25 mouse cellular contexts compared by ENCODE assay signal in the genomic region with DNA sequence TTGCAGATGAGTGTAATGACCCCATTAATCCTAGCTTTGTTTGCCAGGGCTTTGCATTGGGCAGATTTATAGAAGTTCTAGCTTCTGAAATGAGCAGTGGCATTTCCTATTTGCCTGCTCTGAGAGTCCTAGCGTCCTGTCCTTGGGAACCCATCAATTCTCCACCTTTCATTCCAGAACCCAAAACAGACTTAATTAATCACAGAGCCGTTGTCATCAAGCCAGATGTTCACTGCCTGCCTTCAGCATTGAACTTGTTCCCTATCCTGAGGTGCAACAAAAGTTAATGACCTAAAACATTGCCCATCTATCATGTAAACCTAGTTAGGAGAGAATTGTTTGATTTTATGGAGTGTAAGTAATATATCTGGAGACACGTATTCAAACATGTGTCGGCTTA.
DNase-seq lines count a peak whose midpoint lies in the region; ATAC-seq lines count a peak whose summit lies in the region.
"Had no signal": no experiment of that assay in that cellular context is flagged by ENCODE, and none has a peak within 500 bp of the region (broad histone marks: within the 10 kb centered on the region; RNA-seq: fewer than 3 reads in every experiment).

No protein-coding gene starts in this region.

- no peaks in the 10 kb centered on the region for H3K9me3 ChIP-seq in neural tube, embryonic 14.5 days (ENCODE audit: control insufficient read depth, low read length)
- H3K9me3 ChIP-seq: embryonic facial prominence, embryonic 13.5 days; hindbrain, embryonic 10.5 days; midbrain, embryonic 12.5 days; neural tube, embryonic 12.5 days had no signal

- peak; percentile 35 for DNase-seq in embryo, embryonic 10 days (ENCODE audit: low spot score)
- no peak for DNase-seq in embryo, embryonic 9.5 days (ENCODE audit: extremely low spot score)
- DNase-seq in kidney, postnatal 14 days: peak; percentile 7
- no peak for DNase-seq in kidney, postnatal 10 days
- no peak for DNase-seq in neural tube, embryonic 10.5 days (ENCODE audit: extremely low spot score, low spot score)
- DNase-seq in heart, postnatal 25 days (ENCODE audit: low spot score): no peak
- DNase-seq: cerebellum, adult 11 months; cerebellum, adult 9-11 months; gastrocnemius, postnatal 14 days; heart, adult 11 months; layer of hippocampus, adult 9-11 months; lung, adult 18-20 months; lung, postnatal 10 days; thymus, postnatal 25 days had no signal

- H3K4me3 ChIP-seq in neural tube, embryonic 14.5 days (ENCODE audit: low read depth, low read length): no peak overlapping the region
- H3K4me3 ChIP-seq: embryonic facial prominence, embryonic 13.5 days; hindbrain, embryonic 10.5 days; left cerebral cortex, adult 2 months; midbrain, embryonic 12.5 days; neural tube, embryonic 12.5 days had no signal

- WGBS in neural tube, embryonic 14.5 days: 29% methylated on average over 4 of the region's 4 CpGs

- ATAC-seq in neural tube, embryonic 14.5 days (ENCODE audit: low read depth): peak; percentile 51; the same call in 1 of the 2 replicates
- no peak for ATAC-seq in megakaryocyte, adult 5-6 weeks (ENCODE audit: poor library complexity, severe bottlenecking)
- ATAC-seq: forebrain, embryonic 14.5 days; hindbrain, embryonic 16.5 days; intestine, embryonic 16.5 days had no signal

- no peak overlapping the region for H3K4me2 ChIP-seq in neural tube, embryonic 14.5 days (ENCODE audit: low read depth, low read length)
- H3K4me2 ChIP-seq: embryonic facial prominence, embryonic 13.5 days; heart, embryonic 11.5 days; midbrain, embryonic 12.5 days; neural tube, embryonic 12.5 days had no signal

- H3K27ac ChIP-seq in neural tube, embryonic 14.5 days (ENCODE audit: low read depth, low read length): no peak overlapping the region
- H3K27ac ChIP-seq: embryonic facial prominence, embryonic 13.5 days; hindbrain, embryonic 10.5 days; left cerebral cortex, adult 2 months; midbrain, embryonic 12.5 days; neural tube, embryonic 12.5 days had no signal

- H3K4me1 ChIP-seq in neural tube, embryonic 14.5 days (ENCODE audit: control insufficient read depth, insufficient read depth, low read length): 0 out of 2 replicates have a peak, but pooled peaks cover 5% of the 10 kb centered on the region

- H3K27me3 ChIP-seq in neural tube, embryonic 14.5 days (ENCODE audit: control insufficient read depth, insufficient read depth, low read length): no peaks in the 10 kb centered on the region
- H3K27me3 ChIP-seq: embryonic facial prominence, embryonic 13.5 days; midbrain, embryonic 12.5 days; neural tube, embryonic 12.5 days had no signal

- no peaks in the 10 kb centered on the region for H3K36me3 ChIP-seq in neural tube, embryonic 14.5 days (ENCODE audit: control insufficient read depth, insufficient read depth, low read length)
- H3K36me3 ChIP-seq: hindbrain, embryonic 10.5 days; midbrain, embryonic 12.5 days; neural tube, embryonic 12.5 days had no signal

- intact Hi-C loops in heart, postnatal 25 days (cut with DNase I): no loop called here

- H3K9ac ChIP-seq in neural tube, embryonic 14.5 days (replicated peaks; ENCODE audit: low read depth, low read length): no peak overlapping the region
- H3K9ac ChIP-seq: embryonic facial prominence, embryonic 13.5 days; midbrain, embryonic 12.5 days; neural tube, embryonic 12.5 days had no signal

Comparison
In these comparisons a context has a peak if more than half of its experiments do, and no peak if none do; other contexts are left out.
1. DNase-seq: peak in embryo, embryonic 10 days (single experiment) and kidney, postnatal 14 days (single experiment); none in embryo, embryonic 9.5 days (single experiment), kidney, postnatal 10 days (single experiment), neural tube, embryonic 10.5 days (single experiment) and heart, postnatal 25 days (single experiment).